Mouse (Mus musculus) CH12.LX (cell line): ENCODE measurements at regions not wholly inside any gene's neighbourhood (a gene's known extent, or its start where the extent isn't known, plus 50 kb on each side); places are given as distances from the start of the nearest gene placed in this dataset.

Source experiments
- DNase-seq: peaks from one replicate; pipeline ENCODE4 v3.0.0-alpha.2; 2013; ENCODE audit errors: extremely low read depth
- H3K27ac ChIP-seq: 2 replicates; pipeline ENCODE4 v1.5.1; 2012; ENCODE audit warnings: low read depth, mild to moderate bottlenecking, control low read depth, moderate library complexity; ENCODE audit not compliant: insufficient read depth
- H3K27me3 ChIP-seq: replicated peaks from 2 replicates; pipeline ENCODE3; 2012; ENCODE audit warnings: inconsistent platforms
- H3K36me3 ChIP-seq, 2 experiments: replicated peaks in 1 of 2; 2 replicates each; pipeline versions ENCODE3 to v1.6.1; 2012; ENCODE audit warnings: inconsistent platforms in 1 of 2, low read length in 1 of 2, mild to moderate bottlenecking in 1 of 2, mixed read lengths in 1 of 2, moderate library complexity in 1 of 2; ENCODE audit not compliant: control insufficient read depth in 1 of 2, insufficient read depth in 1 of 2
- H3K4me1 ChIP-seq, 2 experiments: 2 replicates each; pipeline ENCODE4 v1.6.1; 2012; ENCODE audit warnings: inconsistent platforms in 1 of 2, moderate library complexity in 1 of 2; ENCODE audit not compliant: insufficient read depth in 2 of 2, control insufficient read depth in 1 of 2
- H3K4me2 ChIP-seq: 2 replicates; pipeline ENCODE4 v1.6.1; 2012; ENCODE audit warnings: low read depth, mild to moderate bottlenecking, control low read depth; ENCODE audit not compliant: poor library complexity, insufficient read depth, severe bottlenecking
- H3K4me3 ChIP-seq, 3 experiments: fragments of 150-350 bp in 1 of 3; sonication (generic) in 1 of 3; replicated peaks in 1 of 3; 2 replicates each; pipeline versions ENCODE3 to v1.5.1; 2011 to 2012; ENCODE audit warnings: low read depth in 2 of 3, low read length in 2 of 3, mild to moderate bottlenecking in 2 of 3, moderate library complexity in 2 of 3, control low read depth in 1 of 3, improper control_type of control experiment in 1 of 3, inconsistent platforms in 1 of 3, mixed read lengths in 1 of 3; ENCODE audit not compliant: poor library complexity in 1 of 3
- H3K79me2 ChIP-seq: replicated peaks from 2 replicates; pipeline ENCODE4 v1.6.1; 2012; ENCODE audit warnings: mild to moderate bottlenecking, moderate library complexity; ENCODE audit not compliant: control insufficient read depth, poor library complexity, insufficient read depth, severe bottlenecking; ENCODE audit errors: extremely low read depth
- H3K9ac ChIP-seq: 2 replicates; pipeline ENCODE4 v1.6.1; 2012; ENCODE audit warnings: low read depth, mild to moderate bottlenecking, control low read depth, moderate library complexity; ENCODE audit not compliant: insufficient read depth
- H3K9me3 ChIP-seq: replicated peaks from 2 replicates; pipeline ENCODE3; 2012; ENCODE audit warnings: low read length, inconsistent platforms, mixed read lengths
- BHLHE40 ChIP-seq: IDR thresholded peaks from 2 replicates; pipeline ENCODE4 v1.6.1; 2011; ENCODE audit warnings: mild to moderate bottlenecking, low read depth, low read length, improper control_type of control experiment
- CHD1 ChIP-seq: IDR thresholded peaks from 2 replicates; pipeline ENCODE4 v1.6.1; 2012; ENCODE audit warnings: low read depth, low read length, improper control_type of control experiment, inconsistent platforms
- E2F4 ChIP-seq: IDR thresholded peaks from 2 replicates; pipeline ENCODE4 v1.6.1; 2011; ENCODE audit warnings: low read depth, low read length, improper control_type of control experiment; ENCODE audit not compliant: insufficient replicate concordance
- GABPA ChIP-seq: IDR thresholded peaks from 2 replicates; pipeline ENCODE4 v1.6.1; 2012; ENCODE audit warnings: low read depth, low read length, improper control_type of control experiment, inconsistent platforms; ENCODE audit not compliant: insufficient replicate concordance
- HCFC1 ChIP-seq: IDR thresholded peaks from 2 replicates; pipeline ENCODE4 v1.6.1; 2012; ENCODE audit warnings: low read depth, mild to moderate bottlenecking, inconsistent platforms, low read length, improper control_type of control experiment
- JUND ChIP-seq: conservative IDR thresholded peaks from 2 replicates; pipeline ENCODE4 v1.6.1; 2011; ENCODE audit warnings: low read depth, low read length, improper control_type of control experiment
- MAFK ChIP-seq: IDR thresholded peaks from 2 replicates; pipeline ENCODE4 v1.6.1; 2011; ENCODE audit warnings: low read length, improper control_type of control experiment; ENCODE audit not compliant: insufficient replicate concordance
- MAZ ChIP-seq: IDR thresholded peaks from 2 replicates; pipeline ENCODE4 v1.6.1; 2012; ENCODE audit warnings: low read depth, mild to moderate bottlenecking, inconsistent platforms, low read length, improper control_type of control experiment, moderate library complexity
- MXI1 ChIP-seq: IDR thresholded peaks from 2 replicates; pipeline ENCODE4 v1.6.1; 2011; ENCODE audit warnings: mild to moderate bottlenecking, low read depth, low read length, improper control_type of control experiment
- MYC ChIP-seq: IDR thresholded peaks from 2 replicates; pipeline ENCODE4 v1.6.1; 2011; ENCODE audit warnings: low read depth, mild to moderate bottlenecking, improper control_type of control experiment, low read length
- NELFE ChIP-seq: IDR thresholded peaks from 2 replicates; pipeline ENCODE4 v1.6.1; 2011; ENCODE audit warnings: low read depth, low read length, improper control_type of control experiment
- NRF1 ChIP-seq: IDR thresholded peaks from 2 replicates; pipeline ENCODE4 v1.6.1; 2014; ENCODE audit warnings: low read depth, mild to moderate bottlenecking, inconsistent platforms, low read length, improper control_type of control experiment, moderate library complexity
- POLR2AphosphoS2 ChIP-seq: IDR thresholded peaks from 2 replicates; pipeline ENCODE4 v1.6.1; 2011; ENCODE audit warnings: low read depth, low read length, improper control_type of control experiment
- TCF12 ChIP-seq: IDR thresholded peaks from 2 replicates; pipeline ENCODE4 v1.6.1; 2014; ENCODE audit warnings: low read depth, mild to moderate bottlenecking, inconsistent platforms, low read length, improper control_type of control experiment
- USF2 ChIP-seq: conservative IDR thresholded peaks from 2 replicates; pipeline ENCODE4 v1.6.1; 2011; ENCODE audit warnings: low read depth, low read length, improper control_type of control experiment
- dilution Hi-C: fragments of 300-500 bp; cut with MboI; formaldehyde crosslinking; loops from 2 replicates; pipeline ENCODE4 v1.14.3; 2020; ENCODE audit warnings: low sequenced_read_pairs; ENCODE audit not compliant: extremely low pct_unique_long_range_greater_than_20kb, extremely low pct_ligation_motif_present
- in situ Hi-C: fragments of 300-500 bp; cut with MboI; formaldehyde crosslinking; loops from 3 replicates; pipeline ENCODE4 v1.14.3; 2019; ENCODE audit warnings: low sequenced_read_pairs, low pct_ligation_motif_present, low pct_unique_long_range_greater_than_20kb, mixed read lengths

- DNase-seq = no peak
- Histone ChIP-seq H3K9me3 (no peaks in the 10 kb centered on the region), H3K4me1 (no peaks in the 10 kb centered on the region), H3K36me3 (no peaks in the 10 kb centered on the region), H3K4me2 (no peak overlapping the region), H3K4me3 (no peak overlapping the region), H3K9ac (no peak overlapping the region), H3K79me2 (no peaks in the 10 kb centered on the region), H3K27me3 (no peaks in the 10 kb centered on the region), H3K27ac (no peak overlapping the region)
- TF ChIP-seq NRF1 (no peak), BHLHE40 (no peak), USF2 (no peak), MXI1 (no peak), MAZ (no peak), JUND (no peak), TCF12 (no peak), POLR2AphosphoS2 (no peak), GABPA (no peak), E2F4 (no peak), CHD1 (no peak), MYC (no peak), HCFC1 (no peak)
- in situ Hi-C loops (no loop called here), dilution Hi-C loops (no loop called here)
Observed at GRCm38 (mm10) chr11:24473368-24474010, 395.6 kb downstream of the Bcl11a start.

- Histone ChIP-seq H3K79me2 (no peaks in the 10 kb centered on the region), H3K4me1 (no peaks in the 10 kb centered on the region), H3K4me2 (no peak overlapping the region)
- TF ChIP-seq GABPA (no peak), MAFK (no peak), NELFE (no peak)
- TF ChIP-seq, all 38 proteins: peak for 0
- Histone ChIP-seq H3K9ac (no peak overlapping the region), H3K36me3 (no peaks in the 10 kb centered on the region), H3K9me3 (no peaks in the 10 kb centered on the region), H3K27me3 (no peaks in the 10 kb centered on the region), H3K4me3 (no peak overlapping the region), H3K27ac (no peak overlapping the region)
- dilution Hi-C loops = no loop called here
- in situ Hi-C loops = no loop called here
- DNase-seq = no peak
Observed at GRCm38 (mm10) chr11:24502722-24503424, 425.0 kb downstream of the Bcl11a start.
